ENCODE assay signal across 7 mouse cellular contexts in genomic region chr1:63446047-63446704, GRCm38 (mm10). TPM values are rescaled to one million over a fixed set of nuclear protein-coding genes. Genes with fewer than 3 reads are reported as not detected.
DNase-seq lines count a peak whose midpoint lies in the region; ATAC-seq and TF ChIP-seq lines count a peak whose summit lies in the region.

No protein-coding gene starts in this region.

- DNase-seq in lung, postnatal 0 days (ENCODE audit: low spot score): no peak
- no peak for DNase-seq in lung, postnatal 36 days
- peak; percentile 36 for DNase-seq in forebrain, embryonic 10.5 days (ENCODE audit: extremely low spot score, low spot score)

- no peak for TF ChIP-seq CTCF in lung, postnatal 0 days (IDR thresholded peaks at IDR 0.05)

- H3K4me3 ChIP-seq in lung, postnatal 0 days (ENCODE audit: low read depth, low read length): peak overlapping the region; percentile 47
- H3K4me3 ChIP-seq in forebrain, embryonic 10.5 days: peak overlapping the region; percentile 90
- peak overlapping the region; percentile 53 for H3K4me3 ChIP-seq in intestine, embryonic 15.5 days (replicated peaks)
- H3K4me3 ChIP-seq in midbrain, embryonic 13.5 days (replicated peaks): peak overlapping the region; percentile 61

- 1% methylated on average over 50 of the region's 68 CpGs for WGBS in lung, postnatal 0 days
- under 1% methylated on average over 68 of the region's 68 CpGs for WGBS in forebrain, embryonic 10.5 days
- WGBS in intestine, embryonic 15.5 days: 1% methylated on average over 64 of the region's 68 CpGs
- under 1% methylated on average over 36 of the region's 68 CpGs for WGBS in midbrain, embryonic 13.5 days

- H3K9ac ChIP-seq in lung, postnatal 0 days (replicated peaks; ENCODE audit: low read depth): peak overlapping the region; percentile 19; the same call in 1 of the 2 replicates
- peak overlapping the region; percentile 38 for H3K9ac ChIP-seq in intestine, embryonic 15.5 days
- peak overlapping the region; percentile 95 for H3K9ac ChIP-seq in midbrain, embryonic 13.5 days (replicated peaks)

- peak; percentile 28; the same call in 1 of the 2 replicates for ATAC-seq in lung, postnatal 0 days
- peak; percentile 54 for ATAC-seq in cerebellum, adult (ENCODE audit: insufficient number of reproducible peaks, low FRiP score, low TSS enrichment)
- ATAC-seq in intestine, embryonic 15.5 days: peak; percentile 51
- ATAC-seq in midbrain, embryonic 13.5 days: no peak; the same call in none of the 2 replicates
- no peak for ATAC-seq in CD4-positive, CD25-positive, alpha-beta regulatory T cell, adult 4 months

- H3K4me2 ChIP-seq in lung, postnatal 0 days (replicated peaks; ENCODE audit: low read depth, low read length): peak overlapping the region; percentile 85
- H3K4me2 ChIP-seq in intestine, embryonic 15.5 days (replicated peaks): peak overlapping the region; percentile 92
- peak overlapping the region; percentile 69 for H3K4me2 ChIP-seq in midbrain, embryonic 13.5 days (replicated peaks)

- no peaks in the 10 kb centered on the region for H3K9me3 ChIP-seq in lung, postnatal 0 days (ENCODE audit: low read length)
- H3K9me3 ChIP-seq in forebrain, embryonic 10.5 days: no peaks in the 10 kb centered on the region
- no peaks in the 10 kb centered on the region for H3K9me3 ChIP-seq in intestine, embryonic 15.5 days
- H3K9me3 ChIP-seq in midbrain, embryonic 13.5 days: no peaks in the 10 kb centered on the region

- H3K27ac ChIP-seq in lung, postnatal 0 days (ENCODE audit: low read length): no peak overlapping the region
- H3K27ac ChIP-seq in forebrain, embryonic 10.5 days: peak overlapping the region; percentile 90
- H3K27ac ChIP-seq in intestine, embryonic 15.5 days: no peak overlapping the region
- peak overlapping the region; percentile 81 for H3K27ac ChIP-seq in midbrain, embryonic 13.5 days

- H3K4me1 ChIP-seq in lung, postnatal 0 days (ENCODE audit: insufficient read depth, low read depth, low read length): no peaks in the 10 kb centered on the region; the same call in 1 of the 2 replicates
- peaks cover 17% of the 10 kb centered on the region for H3K4me1 ChIP-seq in forebrain, embryonic 10.5 days
- no peaks in the 10 kb centered on the region; the same call in 1 of the 2 replicates for H3K4me1 ChIP-seq in intestine, embryonic 15.5 days (replicated peaks)
- peaks cover 14% of the 10 kb centered on the region for H3K4me1 ChIP-seq in midbrain, embryonic 13.5 days (replicated peaks)

- peaks cover 11% of the 10 kb centered on the region for H3K27me3 ChIP-seq in lung, postnatal 0 days (replicated peaks; ENCODE audit: insufficient read depth, low read length)
- peaks cover 43% of the 10 kb centered on the region for H3K27me3 ChIP-seq in forebrain, embryonic 10.5 days (ENCODE audit: poor library complexity, severe bottlenecking)
- H3K27me3 ChIP-seq in intestine, embryonic 15.5 days (replicated peaks): peaks cover 15% of the 10 kb centered on the region
- no peaks in the 10 kb centered on the region for H3K27me3 ChIP-seq in midbrain, embryonic 13.5 days

- no peak for TF ChIP-seq EP300 in lung, postnatal 0 days (IDR thresholded peaks at IDR 0.05)

- no peaks in the 10 kb centered on the region for H3K36me3 ChIP-seq in lung, postnatal 0 days (ENCODE audit: insufficient read depth, low read length)
- no peaks in the 10 kb centered on the region for H3K36me3 ChIP-seq in forebrain, embryonic 10.5 days (replicated peaks)
- H3K36me3 ChIP-seq in intestine, embryonic 15.5 days: no peaks in the 10 kb centered on the region
- peaks cover 5% of the 10 kb centered on the region; the same call in 1 of the 2 replicates for H3K36me3 ChIP-seq in midbrain, embryonic 13.5 days

RNA-seq across cellular contexts. Expression of gene Adam23, which starts 0.5 kb away (rescaled TPM):
- polyA plus RNA-seq in lung, postnatal 0 days (2015; fragmentation: Nextera tagmentation; extraction: Ambion mirVana): 3.5 and 4.6 TPM in 2 replicates
- polyA plus RNA-seq in forebrain, embryonic 10.5 days (2016; fragmentation: Nextera tagmentation; extraction: Ambion mirVana): 3.6 and 3.7 TPM in 2 replicates
- 1.5 and 2.1 TPM in 2 replicates for polyA plus RNA-seq in intestine, embryonic 15.5 days (2015; fragmentation: Nextera tagmentation; extraction: Ambion mirVana)
- polyA plus RNA-seq in midbrain, embryonic 13.5 days (2015; fragmentation: Nextera tagmentation; extraction: Ambion mirVana): 11.4 and 12.8 TPM in 2 replicates
- under 1 TPM in 1 of 2 experiments, not detected in 1; 0.95 TPM for polyA plus RNA-seq in CD4-positive, CD25-positive, alpha-beta regulatory T cell, adult 4 months (2017; shearing (Covaris generic))

Comparison
In these comparisons a context has a peak if more than half of its experiments do, and no peak if none do; other contexts are left out.
1. ATAC-seq: peak in lung, postnatal 0 days (single experiment), cerebellum, adult (single experiment) and intestine, embryonic 15.5 days (single experiment); none in midbrain, embryonic 13.5 days (single experiment) and CD4-positive, CD25-positive, alpha-beta regulatory T cell, adult 4 months (single experiment).
2. H3K27ac ChIP-seq: peak in forebrain, embryonic 10.5 days (single experiment) and midbrain, embryonic 13.5 days (single experiment); none in lung, postnatal 0 days (single experiment) and intestine, embryonic 15.5 days (single experiment).
3. H3K9ac ChIP-seq: peak in every context shown above with its lines; median percentile 95 in midbrain, embryonic 13.5 days; 38 in intestine, embryonic 15.5 days; 19 in lung, postnatal 0 days.
4. Peak in every context shown above with its lines, with median percentiles within 50 percentile points of each other: H3K4me2 ChIP-seq and H3K4me3 ChIP-seq.